ENCODE assay signal across 10 mouse cellular contexts in genomic region chr11:106817808-106818207, GRCm38 (mm10). TPM values are rescaled to one million over a fixed set of nuclear protein-coding genes. Genes with fewer than 3 reads are reported as not detected.
DNase-seq lines count a peak whose midpoint lies in the region; ATAC-seq and TF ChIP-seq lines count a peak whose summit lies in the region.
"Had no signal": no experiment of that assay in that cellular context is flagged by ENCODE, and none has a peak within 500 bp of the region (broad histone marks: within the 10 kb centered on the region; RNA-seq: fewer than 3 reads in every experiment).

No protein-coding gene starts in this region.

- 80% methylated on average over 6 of the region's 6 CpGs for WGBS in hindbrain, embryonic 14.5 days
- 90% methylated on average over 6 of the region's 6 CpGs for WGBS in hindbrain, embryonic 12.5 days
- WGBS in forebrain, embryonic 15.5 days = 38% methylated on average over 6 of the region's 6 CpGs

- H3K27ac ChIP-seq in hindbrain, embryonic 14.5 days = peak overlapping the region; percentile 67
- H3K27ac ChIP-seq in hindbrain, embryonic 12.5 days = no peak overlapping the region
- peak overlapping the region; percentile 86; the same call in 1 of the 2 replicates for H3K27ac ChIP-seq in bone marrow macrophage, adult 2 months (ENCODE audit: insufficient read depth, low read depth, low read length)
- H3K27ac ChIP-seq in forebrain, embryonic 15.5 days (replicated peaks) = peak overlapping the region; percentile 78
- H3K27ac ChIP-seq: midbrain, embryonic 12.5 days had no signal

- H3K27me3 ChIP-seq in hindbrain, embryonic 14.5 days (ENCODE audit: control insufficient read depth, insufficient read depth, low read length) = no peaks in the 10 kb centered on the region
- H3K27me3 ChIP-seq in hindbrain, embryonic 12.5 days = no peaks in the 10 kb centered on the region
- H3K27me3 ChIP-seq in forebrain, embryonic 15.5 days = no peaks in the 10 kb centered on the region
- H3K27me3 ChIP-seq: limb, embryonic 15.5 days; midbrain, embryonic 12.5 days had no signal

- ATAC-seq in hindbrain, embryonic 14.5 days (ENCODE audit: low FRiP score) = no peak
- no peak for ATAC-seq in hindbrain, embryonic 12.5 days (ENCODE audit: low FRiP score)
- no peak for ATAC-seq in forebrain, embryonic 15.5 days (replicated peaks)

- H3K4me1 ChIP-seq in hindbrain, embryonic 14.5 days (replicated peaks; ENCODE audit: control insufficient read depth, insufficient read depth, low read length) = peaks cover 13% of the 10 kb centered on the region
- 0 out of 2 replicates have a peak, but pooled peaks cover 4% of the 10 kb centered on the region for H3K4me1 ChIP-seq in hindbrain, embryonic 12.5 days
- peaks cover 53% of the 10 kb centered on the region for H3K4me1 ChIP-seq in bone marrow macrophage, adult 2 months (ENCODE audit: control insufficient read depth, insufficient read depth, low read length)
- peaks cover 24% of the 10 kb centered on the region for H3K4me1 ChIP-seq in forebrain, embryonic 15.5 days
- H3K4me1 ChIP-seq: midbrain, embryonic 12.5 days had no signal

- DNase-seq in hindbrain, embryonic 14.5 days (ENCODE audit: low spot score) = peak; percentile 42
- peak; percentile 85 for DNase-seq in cerebellum, adult 11-12 months
- DNase-seq in kidney, adult 18-20 months = no peak
- DNase-seq in embryo, embryonic 10 days (ENCODE audit: low spot score) = no peak
- DNase-seq: spleen, adult 18-20 months had no signal

- H3K9me3 ChIP-seq in hindbrain, embryonic 14.5 days (ENCODE audit: control insufficient read depth, low read length) = no peaks in the 10 kb centered on the region
- H3K9me3 ChIP-seq in hindbrain, embryonic 12.5 days (replicated peaks) = no peaks in the 10 kb centered on the region
- no peaks in the 10 kb centered on the region for H3K9me3 ChIP-seq in forebrain, embryonic 15.5 days
- H3K9me3 ChIP-seq: limb, embryonic 15.5 days; midbrain, embryonic 12.5 days had no signal

- no peak overlapping the region for H3K4me3 ChIP-seq in hindbrain, embryonic 14.5 days (replicated peaks; ENCODE audit: low read length)
- H3K4me3 ChIP-seq in hindbrain, embryonic 12.5 days = no peak overlapping the region
- no peak overlapping the region for H3K4me3 ChIP-seq in bone marrow macrophage, adult 2 months (ENCODE audit: insufficient read depth, low read length)
- H3K4me3 ChIP-seq in forebrain, embryonic 15.5 days = no peak overlapping the region
- H3K4me3 ChIP-seq: limb, embryonic 15.5 days; midbrain, embryonic 12.5 days had no signal

- no peak for TF ChIP-seq CTCF in bone marrow macrophage, adult 2 months (IDR thresholded peaks at IDR 0.05; ENCODE audit: low read depth, low read length)

- peak overlapping the region; percentile 9; the same call in 1 of the 2 replicates for H3K9ac ChIP-seq in hindbrain, embryonic 14.5 days
- H3K9ac ChIP-seq in hindbrain, embryonic 12.5 days = no peak overlapping the region
- peak overlapping the region; percentile 16; the same call in 1 of the 2 replicates for H3K9ac ChIP-seq in forebrain, embryonic 15.5 days (replicated peaks)
- H3K9ac ChIP-seq: limb, embryonic 15.5 days; midbrain, embryonic 12.5 days had no signal

- H3K4me2 ChIP-seq in hindbrain, embryonic 14.5 days (replicated peaks) = no peak overlapping the region
- no peak overlapping the region for H3K4me2 ChIP-seq in hindbrain, embryonic 12.5 days (replicated peaks)
- no peak overlapping the region for H3K4me2 ChIP-seq in forebrain, embryonic 15.5 days (replicated peaks)
- H3K4me2 ChIP-seq: limb, embryonic 15.5 days; midbrain, embryonic 12.5 days had no signal

- no peak for TF ChIP-seq POLR2A in bone marrow macrophage, adult 2 months (IDR thresholded peaks at IDR 0.05; ENCODE audit: borderline replicate concordance, low read depth, low read length)

- H3K36me3 ChIP-seq in hindbrain, embryonic 14.5 days (replicated peaks; ENCODE audit: control insufficient read depth, insufficient read depth) = peaks cover 92% of the 10 kb centered on the region
- peaks cover 84% of the 10 kb centered on the region for H3K36me3 ChIP-seq in hindbrain, embryonic 12.5 days
- H3K36me3 ChIP-seq in forebrain, embryonic 15.5 days = peaks cover 64% of the 10 kb centered on the region

RNA-seq across cellular contexts. Expression of gene Cep95, which starts 28.8 kb away (rescaled TPM):
- 10.8 and 11.4 TPM in 2 replicates for polyA plus RNA-seq in hindbrain, embryonic 14.5 days (2014; fragmentation: Nextera tagmentation; extraction: Ambion mirVana)
- 22.3 and 22.7 TPM in 2 replicates for polyA plus RNA-seq in hindbrain, embryonic 12.5 days (2016; fragmentation: Nextera tagmentation; extraction: Ambion mirVana)
- polyA plus RNA-seq in bone marrow macrophage, adult 2 months (2012; ENCODE audit: insufficient read depth, insufficient read length, missing spikeins) = 24.4 and 26.6 TPM in 2 replicates
- 20.5 and 21.2 TPM in 2 replicates for polyA plus RNA-seq in forebrain, embryonic 15.5 days (2015; fragmentation: Nextera tagmentation; extraction: Ambion mirVana)

RNA-seq across cellular contexts. Expression of gene Ddx5, which starts 28.8 kb away (rescaled TPM):
- 417 and 429 TPM in 2 replicates for polyA plus RNA-seq in hindbrain, embryonic 14.5 days (2014; fragmentation: Nextera tagmentation; extraction: Ambion mirVana)
- 467 and 505 TPM in 2 replicates for polyA plus RNA-seq in hindbrain, embryonic 12.5 days (2016; fragmentation: Nextera tagmentation; extraction: Ambion mirVana)
- polyA plus RNA-seq in bone marrow macrophage, adult 2 months (2012; ENCODE audit: insufficient read depth, insufficient read length, missing spikeins) = 1,156 and 1,201 TPM in 2 replicates
- 512 and 520 TPM in 2 replicates for polyA plus RNA-seq in forebrain, embryonic 15.5 days (2015; fragmentation: Nextera tagmentation; extraction: Ambion mirVana)

RNA-seq across cellular contexts. Expression of gene Polg2, which starts 38.5 kb away (rescaled TPM):
- polyA plus RNA-seq in hindbrain, embryonic 14.5 days (2014; fragmentation: Nextera tagmentation; extraction: Ambion mirVana) = 8.6 and 9.7 TPM in 2 replicates
- 8.5 and 10.7 TPM in 2 replicates for polyA plus RNA-seq in hindbrain, embryonic 12.5 days (2016; fragmentation: Nextera tagmentation; extraction: Ambion mirVana)
- 8.9 and 11.4 TPM in 2 replicates for polyA plus RNA-seq in bone marrow macrophage, adult 2 months (2012; ENCODE audit: insufficient read depth, insufficient read length, missing spikeins)
- polyA plus RNA-seq in forebrain, embryonic 15.5 days (2015; fragmentation: Nextera tagmentation; extraction: Ambion mirVana) = 9.9 and 11.0 TPM in 2 replicates

Comparison
In these comparisons a context has a peak if more than half of its experiments do, and no peak if none do; other contexts are left out.
1. DNase-seq: peak in hindbrain, embryonic 14.5 days (single experiment) and cerebellum, adult 11-12 months (single experiment); none in kidney, adult 18-20 months (single experiment) and embryo, embryonic 10 days (single experiment).